Mouse (Mus musculus) erythroblast, embryonic 14.5 days (primary cell): Measurements from ENCODE around the gene Hic1. TPM values are rescaled to one million over a fixed set of nuclear protein-coding genes. Genes with fewer than 3 reads are reported as not detected.

Experiments
- H3K27me3 ChIP-seq: 2 replicates; pipeline ENCODE4 v1.6.1; 2012; ENCODE audit warnings: inconsistent platforms; ENCODE audit not compliant: control insufficient read depth
- H3K36me3 ChIP-seq: 2 replicates; pipeline ENCODE4 v1.6.1; 2012; ENCODE audit warnings: mild to moderate bottlenecking, inconsistent platforms; ENCODE audit not compliant: control insufficient read depth
- H3K4me1 ChIP-seq: 2 replicates; pipeline ENCODE4 v1.6.1; 2012; ENCODE audit warnings: inconsistent platforms; ENCODE audit not compliant: control insufficient read depth
- H3K4me3 ChIP-seq: replicated peaks from 2 replicates; pipeline ENCODE3; 2012; ENCODE audit warnings: moderate library complexity, mild to moderate bottlenecking, inconsistent platforms
- H3K9me3 ChIP-seq: 2 replicates; pipeline ENCODE4 v1.6.1; 2012; ENCODE audit warnings: low read length, inconsistent platforms, mixed read lengths; ENCODE audit not compliant: control insufficient read depth
- GATA1 ChIP-seq: IDR thresholded peaks from 2 replicates; pipeline ENCODE4 v1.6.1; 2012; ENCODE audit warnings: low read length, inconsistent platforms, mixed read lengths
- TAL1 ChIP-seq: IDR thresholded peaks from 3 replicates; pipeline ENCODE4 v1.6.1; 2012; ENCODE audit warnings: low read length, inconsistent platforms, mixed read lengths
- polyA plus RNA-seq: library from polyadenylated mRNA; stranded (reverse); fragments of >175 nt; gene quantifications from 2 replicates; pipeline ENCODE4 v1.2.3, GENCODE M21; 2012

Hic1 gene
- polyA plus RNA-seq, 1 experiment, result 0.02 TPM

GRCm38 (mm10) chr11:75133391-75133790 lies 35.9 kb downstream of the Hic1 start:
- H3K4me3 ChIP-seq, result no peak overlapping the region
- no peaks in the 10 kb centered on the region for H3K27me3 ChIP-seq
- TF ChIP-seq GATA1, result no peak
- no peak for TF ChIP-seq TAL1
- H3K36me3 ChIP-seq, result no peaks in the 10 kb centered on the region
- H3K4me1 ChIP-seq, result no peaks in the 10 kb centered on the region
- no peaks in the 10 kb centered on the region for H3K9me3 ChIP-seq

DNA sequence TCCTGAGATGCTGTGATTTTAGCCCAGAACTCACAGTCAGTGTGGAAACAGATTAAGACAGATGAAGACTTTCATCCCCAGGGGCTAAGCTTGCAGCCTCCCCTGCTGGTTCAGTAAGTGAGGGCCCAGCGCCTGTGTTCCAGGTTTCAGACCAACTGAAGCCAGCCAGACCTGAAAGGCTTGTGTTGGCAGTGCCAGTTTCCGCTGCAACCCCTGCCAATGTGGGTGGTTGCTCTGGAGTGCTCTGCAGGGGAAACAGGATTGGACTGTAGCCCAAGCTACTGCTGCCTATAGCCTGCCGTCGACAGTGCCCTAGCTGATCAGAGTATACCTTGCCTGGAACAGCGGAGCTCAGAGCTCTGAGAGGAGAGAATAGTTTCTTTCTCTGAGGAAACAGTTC lies 37.0 kb downstream of the Hic1 start:
- Histone ChIP-seq H3K36me3 (no peaks in the 10 kb centered on the region; the same call in 1 of the 2 replicates), H3K9me3 (no peaks in the 10 kb centered on the region), H3K4me3 (no peak overlapping the region), H3K27me3 (no peaks in the 10 kb centered on the region), H3K4me1 (no peaks in the 10 kb centered on the region)
- TF ChIP-seq GATA1, result no peak
- TF ChIP-seq TAL1, result no peak

GRCm38 (mm10) chr11:75131300-75131699 lies 38.0 kb downstream of the Hic1 start:
- Histone ChIP-seq H3K9me3 (no peaks in the 10 kb centered on the region), H3K4me1 (no peaks in the 10 kb centered on the region), H3K27me3 (no peaks in the 10 kb centered on the region), H3K36me3 (no peaks in the 10 kb centered on the region; the same call in 1 of the 2 replicates), H3K4me3 (no peak overlapping the region)
- no peak for TF ChIP-seq GATA1
- no peak for TF ChIP-seq TAL1

- no peak overlapping the region for H3K4me3 ChIP-seq
- H3K9me3 ChIP-seq, result no peaks in the 10 kb centered on the region
- H3K27me3 ChIP-seq, result no peaks in the 10 kb centered on the region
- TF ChIP-seq TAL1 (no peak), GATA1 (no peak)
- H3K36me3 ChIP-seq, result no peaks in the 10 kb centered on the region; the same call in 1 of the 2 replicates
- no peaks in the 10 kb centered on the region for H3K4me1 ChIP-seq
These were observed 39.8 kb downstream of the Hic1 start for GRCm38 (mm10) chr11:75129481-75129880.

DNA sequence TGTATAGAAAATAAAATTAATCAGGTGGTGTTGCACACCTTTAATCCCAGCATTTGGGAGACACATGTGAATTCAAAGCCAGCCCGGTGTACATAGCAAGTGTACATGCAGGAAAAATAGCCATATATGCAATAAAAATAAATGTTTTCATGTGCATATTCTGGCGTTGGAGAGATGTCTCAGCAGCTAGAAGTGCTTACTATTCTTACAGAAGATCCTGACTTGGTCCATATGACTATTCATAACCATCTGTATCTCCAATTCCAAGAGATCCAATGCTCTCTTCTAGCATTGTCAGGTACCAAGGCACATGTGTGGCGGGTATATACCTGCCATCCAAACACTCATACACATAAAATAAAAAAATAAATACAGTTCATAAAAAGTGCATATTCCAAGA lies 42.9 kb downstream of the Hic1 start:
- no peaks in the 10 kb centered on the region for H3K4me1 ChIP-seq
- H3K4me3 ChIP-seq, result no peak overlapping the region
- no peaks in the 10 kb centered on the region; the same call in 1 of the 2 replicates for H3K36me3 ChIP-seq
- TF ChIP-seq TAL1 (no peak), GATA1 (no peak)
- no peaks in the 10 kb centered on the region for H3K9me3 ChIP-seq
- no peaks in the 10 kb centered on the region for H3K27me3 ChIP-seq

- no peaks in the 10 kb centered on the region; the same call in 1 of the 2 replicates for H3K36me3 ChIP-seq
- H3K9me3 ChIP-seq, result no peaks in the 10 kb centered on the region
- no peak for TF ChIP-seq GATA1
- no peak for TF ChIP-seq TAL1
- H3K4me3 ChIP-seq, result no peak overlapping the region
- no peaks in the 10 kb centered on the region for H3K27me3 ChIP-seq
- H3K4me1 ChIP-seq, result no peaks in the 10 kb centered on the region
These were observed 44.9 kb downstream of the Hic1 start for GRCm38 (mm10) chr11:75124406-75124805.

- TF ChIP-seq TAL1 (no peak), GATA1 (no peak)
- no peaks in the 10 kb centered on the region for H3K4me1 ChIP-seq
- H3K9me3 ChIP-seq, result no peaks in the 10 kb centered on the region
- no peaks in the 10 kb centered on the region for H3K27me3 ChIP-seq
- H3K36me3 ChIP-seq, result no peaks in the 10 kb centered on the region
- no peak overlapping the region for H3K4me3 ChIP-seq
These were observed 48.0 kb downstream of the Hic1 start for GRCm38 (mm10) chr11:75121348-75121747.

DNA sequence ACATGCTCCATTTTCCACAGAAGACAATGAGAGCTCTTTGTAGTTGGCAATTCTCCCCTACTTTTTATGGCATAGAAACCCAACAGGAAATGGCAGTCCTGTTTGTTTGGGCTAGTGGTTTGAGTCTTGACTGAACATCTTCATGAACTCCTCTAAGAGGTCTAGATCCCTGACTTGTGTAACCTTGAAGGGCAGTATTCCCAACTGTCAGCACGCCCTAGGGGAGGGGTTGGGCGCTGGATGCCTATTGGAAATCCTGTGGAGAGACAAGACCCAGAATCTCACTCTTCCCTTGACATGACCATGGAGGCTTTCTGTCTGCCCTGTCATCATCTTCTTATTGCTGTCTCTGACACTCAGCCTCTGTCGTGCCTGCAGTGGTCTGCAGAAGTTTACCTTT lies 49.5 kb downstream of the Hic1 start:
- TF ChIP-seq GATA1, result no peak
- Histone ChIP-seq H3K36me3 (no peaks in the 10 kb centered on the region), H3K9me3 (no peaks in the 10 kb centered on the region), H3K4me1 (no peaks in the 10 kb centered on the region), H3K27me3 (no peaks in the 10 kb centered on the region), H3K4me3 (no peak overlapping the region)

- no peak overlapping the region for H3K4me3 ChIP-seq
- H3K36me3 ChIP-seq, result no peaks in the 10 kb centered on the region
- TF ChIP-seq GATA1, result no peak
- no peak for TF ChIP-seq TAL1
- no peaks in the 10 kb centered on the region for H3K9me3 ChIP-seq
- H3K27me3 ChIP-seq, result no peaks in the 10 kb centered on the region
- H3K4me1 ChIP-seq, result no peaks in the 10 kb centered on the region
These were observed 50.0 kb downstream of the Hic1 start for GRCm38 (mm10) chr11:75119298-75119697.

- TF ChIP-seq TAL1, result no peak
- no peak for TF ChIP-seq GATA1
- Histone ChIP-seq H3K4me3 (no peak overlapping the region), H3K27me3 (no peaks in the 10 kb centered on the region), H3K36me3 (no peaks in the 10 kb centered on the region), H3K9me3 (no peaks in the 10 kb centered on the region), H3K4me1 (no peaks in the 10 kb centered on the region)
These were observed 51.2 kb downstream of the Hic1 start for GRCm38 (mm10) chr11:75118141-75118540.
